Mouse (Mus musculus): ENCODE data around the gene Ctnnd1. TPM values are rescaled to one million over a fixed set of nuclear protein-coding genes. Genes with fewer than 3 reads are reported as not detected.

Gene Ctnnd1
- polyA plus RNA-seq, 1 experiment from 2014 or later, result 38.2 TPM

- H3K4me2 ChIP-seq (replicated peaks; ENCODE audit: low read depth, low read length), result peak overlapping the region; percentile 46
- TF ChIP-seq CTCF (IDR thresholded peaks at IDR 0.05), result no peak
- TF ChIP-seq EP300 (IDR thresholded peaks at IDR 0.05), result no peak
- H3K9ac ChIP-seq (replicated peaks; ENCODE audit: low read depth), result no peak overlapping the region
- peak; percentile 72 for DNase-seq (ENCODE audit: low spot score)
- no peaks in the 10 kb centered on the region for H3K36me3 ChIP-seq (ENCODE audit: insufficient read depth, low read length)
- no peaks in the 10 kb centered on the region for H3K9me3 ChIP-seq (ENCODE audit: low read length)
- H3K4me1 ChIP-seq (ENCODE audit: insufficient read depth, low read depth, low read length), result peaks cover 75% of the 10 kb centered on the region
- H3K27ac ChIP-seq (ENCODE audit: low read length), result peak overlapping the region; percentile 93
- no peaks in the 10 kb centered on the region for H3K27me3 ChIP-seq (replicated peaks; ENCODE audit: insufficient read depth, low read length)
- peak; percentile 37 for ATAC-seq
- no peak overlapping the region for H3K4me3 ChIP-seq (ENCODE audit: low read depth, low read length)
- WGBS, result 7% methylated on average over 8 of the region's 8 CpGs
Observed at GRCm38 (mm10) chr2:84636231-84636741, 14.3 kb downstream of the Ctnnd1 start.

GRCm38 (mm10) chr2:84635611-84636010 lies 15.0 kb downstream of the Ctnnd1 start:
- Histone ChIP-seq H3K4me1 (ENCODE audit: insufficient read depth, low read depth, low read length) (peaks cover 69% of the 10 kb centered on the region), H3K4me2 (replicated peaks; ENCODE audit: low read depth, low read length) (peak overlapping the region; percentile 46), H3K36me3 (ENCODE audit: insufficient read depth, low read length) (no peaks in the 10 kb centered on the region), H3K27ac (ENCODE audit: low read length) (peak overlapping the region; percentile 93), H3K9me3 (ENCODE audit: low read length) (no peaks in the 10 kb centered on the region), H3K4me3 (ENCODE audit: low read depth, low read length) (no peak overlapping the region), H3K9ac (replicated peaks; ENCODE audit: low read depth) (no peak overlapping the region), H3K27me3 (replicated peaks; ENCODE audit: insufficient read depth, low read length) (no peaks in the 10 kb centered on the region)
- ATAC-seq (peak; percentile 93), DNase-seq (ENCODE audit: low spot score) (peak; percentile 99)
- WGBS, result 3% methylated on average over 2 of the region's 2 CpGs
- TF ChIP-seq CTCF (IDR thresholded peaks at IDR 0.05), result no peak
- peak; percentile 90 for TF ChIP-seq EP300 (IDR thresholded peaks at IDR 0.05)

GRCm38 (mm10) chr2:84634934-84635482 lies 15.6 kb downstream of the Ctnnd1 start:
- Histone ChIP-seq H3K4me3 (ENCODE audit: low read depth, low read length) (peak overlapping the region; percentile 8; the same call in 1 of the 2 replicates), H3K4me2 (replicated peaks; ENCODE audit: low read depth, low read length) (peak overlapping the region; percentile 46), H3K4me1 (ENCODE audit: insufficient read depth, low read depth, low read length) (peaks cover 67% of the 10 kb centered on the region), H3K27ac (ENCODE audit: low read length) (peak overlapping the region; percentile 93), H3K36me3 (ENCODE audit: insufficient read depth, low read length) (no peaks in the 10 kb centered on the region), H3K27me3 (replicated peaks; ENCODE audit: insufficient read depth, low read length) (no peaks in the 10 kb centered on the region), H3K9ac (replicated peaks; ENCODE audit: low read depth) (no peak overlapping the region), H3K9me3 (ENCODE audit: low read length) (no peaks in the 10 kb centered on the region)
- TF ChIP-seq CTCF (IDR thresholded peaks at IDR 0.05), result peak; percentile 36
- TF ChIP-seq EP300 (IDR thresholded peaks at IDR 0.05), result no peak
- peak; percentile 6; the same call in 1 of the 2 replicates for ATAC-seq
- DNase-seq (ENCODE audit: low spot score), result peak; percentile 49
- 13% methylated on average over 4 of the region's 4 CpGs for WGBS

- Histone ChIP-seq H3K9ac (replicated peaks; ENCODE audit: low read depth) (no peak overlapping the region), H3K4me2 (replicated peaks; ENCODE audit: low read depth, low read length) (peak overlapping the region; percentile 46), H3K9me3 (ENCODE audit: low read length) (no peaks in the 10 kb centered on the region), H3K4me1 (ENCODE audit: insufficient read depth, low read depth, low read length) (peaks cover 63% of the 10 kb centered on the region), H3K36me3 (ENCODE audit: insufficient read depth, low read length) (no peaks in the 10 kb centered on the region), H3K4me3 (ENCODE audit: low read depth, low read length) (peak overlapping the region; percentile 19), H3K27ac (ENCODE audit: low read length) (peak overlapping the region; percentile 93), H3K27me3 (replicated peaks; ENCODE audit: insufficient read depth, low read length) (no peaks in the 10 kb centered on the region)
- TF ChIP-seq EP300 (IDR thresholded peaks at IDR 0.05) (no peak), CTCF (IDR thresholded peaks at IDR 0.05) (no peak)
- WGBS, result 25% methylated on average over 4 of the region's 4 CpGs
- DNase-seq (ENCODE audit: low spot score) (peak; percentile 60), ATAC-seq (no peak)
Observed at GRCm38 (mm10) chr2:84634006-84634405, 16.6 kb downstream of the Ctnnd1 start.

GRCm38 (mm10) chr2:84632999-84633398 lies 17.6 kb downstream of the Ctnnd1 start:
- Histone ChIP-seq H3K36me3 (ENCODE audit: insufficient read depth, low read length) (no peaks in the 10 kb centered on the region), H3K4me3 (ENCODE audit: low read depth, low read length) (no peak overlapping the region; the same call in 1 of the 2 replicates), H3K9me3 (ENCODE audit: low read length) (no peaks in the 10 kb centered on the region), H3K27me3 (replicated peaks; ENCODE audit: insufficient read depth, low read length) (no peaks in the 10 kb centered on the region), H3K27ac (ENCODE audit: low read length) (peak overlapping the region; percentile 88), H3K4me2 (replicated peaks; ENCODE audit: low read depth, low read length) (peak overlapping the region; percentile 46), H3K4me1 (ENCODE audit: insufficient read depth, low read depth, low read length) (peaks cover 53% of the 10 kb centered on the region), H3K9ac (replicated peaks; ENCODE audit: low read depth) (no peak overlapping the region)
- ATAC-seq (peak; percentile 48), DNase-seq (ENCODE audit: low spot score) (peak; percentile 88)
- TF ChIP-seq CTCF (IDR thresholded peaks at IDR 0.05) (no peak), EP300 (IDR thresholded peaks at IDR 0.05) (peak; percentile 68)
- WGBS, result 3% methylated on average over 3 of the region's 3 CpGs

- Histone ChIP-seq H3K27me3 (replicated peaks; ENCODE audit: insufficient read depth, low read length) (no peaks in the 10 kb centered on the region), H3K9ac (replicated peaks; ENCODE audit: low read depth) (no peak overlapping the region), H3K27ac (ENCODE audit: low read length) (peak overlapping the region; percentile 88), H3K4me2 (replicated peaks; ENCODE audit: low read depth, low read length) (peak overlapping the region; percentile 6; the same call in 1 of the 2 replicates), H3K9me3 (ENCODE audit: low read length) (no peaks in the 10 kb centered on the region), H3K4me1 (ENCODE audit: insufficient read depth, low read depth, low read length) (peaks cover 45% of the 10 kb centered on the region), H3K4me3 (ENCODE audit: low read depth, low read length) (no peak overlapping the region), H3K36me3 (ENCODE audit: insufficient read depth, low read length) (no peaks in the 10 kb centered on the region)
- ATAC-seq, result no peak
- TF ChIP-seq CTCF (IDR thresholded peaks at IDR 0.05) (no peak), EP300 (IDR thresholded peaks at IDR 0.05) (no peak)
- WGBS, result 92% methylated on average over 1 of the region's 1 CpGs
- no peak for DNase-seq (ENCODE audit: low spot score)
Observed at GRCm38 (mm10) chr2:84632001-84632400, 18.6 kb downstream of the Ctnnd1 start.

Measured in lung, postnatal 0 days (tissue).